Mouse (Mus musculus) neural tube, embryonic 12.5 days (tissue): ENCODE data around the gene Irf2. TPM values are rescaled to one million over a fixed set of nuclear protein-coding genes. Genes with fewer than 3 reads are reported as not detected.

ENCODE experiments used
- ATAC-seq: fragments of 200-750 bp; cut with Nextera tagmentation; 2 replicates; pipeline ENCODE4 v1.8.0; 2017; ENCODE audit warnings: low read depth, mild to moderate bottlenecking, moderate TSS enrichment, moderate library complexity; ENCODE audit not compliant: low FRiP score
- H3K27ac ChIP-seq: fragments of 300-500 bp; sonication (generic); 2 replicates; pipeline ENCODE4 v1.5.1; 2016
- H3K27me3 ChIP-seq: fragments of 300-500 bp; sonication (generic); replicated peaks from 2 replicates; pipeline ENCODE4 v1.6.1; 2016; ENCODE audit warnings: mild to moderate bottlenecking
- H3K36me3 ChIP-seq: fragments of 300-500 bp; sonication (generic); 2 replicates; pipeline ENCODE4 v1.6.1; 2016; ENCODE audit warnings: mild to moderate bottlenecking
- H3K4me1 ChIP-seq: fragments of 300-500 bp; sonication (generic); 2 replicates; pipeline ENCODE4 v1.6.1; 2016
- H3K4me2 ChIP-seq: fragments of 300-500 bp; sonication (generic); replicated peaks from 2 replicates; pipeline ENCODE4 v1.6.1; 2016; ENCODE audit warnings: mild to moderate bottlenecking
- H3K4me3 ChIP-seq: fragments of 300-500 bp; sonication (generic); 2 replicates; pipeline ENCODE4 v1.5.1; 2016
- H3K9ac ChIP-seq: fragments of 300-500 bp; sonication (generic); 2 replicates; pipeline ENCODE4 v1.6.1; 2016; ENCODE audit warnings: mild to moderate bottlenecking
- H3K9me3 ChIP-seq: fragments of 300-500 bp; sonication (generic); 2 replicates; pipeline ENCODE4 v1.6.1; 2016; ENCODE audit warnings: mild to moderate bottlenecking
- WGBS: fragments of 180-500 bp; shearing (Covaris S2); methylation state at CpG from one replicate; pipeline ENCODE4 v1.1.7; 2016; 5-methylcytosine and 5-hydroxymethylcytosine counted together
- polyA plus RNA-seq: library from polyadenylated mRNA; unstranded; fragments of >200 nt; fragmentation: Nextera tagmentation; extraction: Ambion mirVana; gene quantifications from 2 replicates; pipeline ENCODE4 v1.2.1, GENCODE M21; 2016

The Irf2 gene
- polyA plus RNA-seq, 1 experiment from 2014 or later, result 11.7 TPM

DNA sequence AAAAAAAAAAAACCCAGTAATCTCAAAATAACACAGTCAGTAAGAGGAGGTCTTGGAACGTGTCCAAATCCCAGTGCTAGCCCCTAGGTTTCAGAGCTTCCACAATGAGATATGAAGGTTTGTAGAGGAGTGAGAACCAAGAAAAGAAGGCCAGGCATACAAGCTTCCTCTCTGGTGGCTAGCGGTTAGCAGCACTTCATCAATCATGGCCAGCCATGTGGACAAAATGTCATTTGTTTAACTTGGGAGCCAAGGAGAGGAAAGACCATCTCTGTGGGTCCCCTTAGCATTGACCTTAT is 79.4 kb downstream of the Irf2 start:
- no peaks in the 10 kb centered on the region for H3K4me1 ChIP-seq
- no peaks in the 10 kb centered on the region for H3K27me3 ChIP-seq
- ATAC-seq, result no peak
- H3K27ac ChIP-seq, result no peak overlapping the region
- H3K9me3 ChIP-seq, result no peaks in the 10 kb centered on the region
- no peak overlapping the region for H3K4me3 ChIP-seq
- no peak overlapping the region for H3K9ac ChIP-seq
- 69% methylated on average over 2 of the region's 2 CpGs for WGBS
- H3K4me2 ChIP-seq, result no peak overlapping the region
- H3K36me3 ChIP-seq, result peaks cover 17% of the 10 kb centered on the region

DNA sequence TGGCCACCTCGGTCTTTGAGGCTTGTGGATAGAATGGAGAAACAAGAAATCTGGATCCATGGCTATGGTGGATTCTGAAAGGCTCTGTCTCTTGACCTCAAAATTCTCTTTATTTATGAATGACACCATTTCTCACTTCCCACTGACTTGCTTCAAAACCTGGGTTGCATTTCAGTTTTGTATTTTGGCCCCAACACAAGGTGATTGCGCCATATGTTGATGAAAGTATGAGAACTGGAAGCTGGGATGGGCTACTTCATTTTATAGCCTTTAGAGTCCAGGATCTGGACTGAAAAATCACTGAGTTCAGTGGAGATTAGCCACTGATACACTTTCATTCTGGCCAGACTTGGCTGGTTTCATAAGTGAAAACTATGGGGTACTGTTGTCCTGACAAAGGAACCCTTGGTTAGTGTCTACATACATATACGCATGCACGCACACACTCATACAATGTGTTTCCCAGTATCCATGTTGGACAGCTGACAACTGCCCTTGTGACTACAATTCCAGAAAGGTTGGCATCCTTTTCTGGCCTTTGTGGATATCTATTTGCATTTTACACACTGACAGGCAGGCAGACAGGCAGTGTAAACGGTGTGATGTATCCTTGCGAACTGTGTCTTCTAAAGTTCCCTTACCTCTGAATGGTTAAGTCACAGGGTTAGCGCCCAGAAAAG is 89.3 kb downstream of the Irf2 start:
- 95% methylated on average over 7 of the region's 7 CpGs for WGBS
- no peaks in the 10 kb centered on the region for H3K36me3 ChIP-seq
- no peak for ATAC-seq

DNA sequence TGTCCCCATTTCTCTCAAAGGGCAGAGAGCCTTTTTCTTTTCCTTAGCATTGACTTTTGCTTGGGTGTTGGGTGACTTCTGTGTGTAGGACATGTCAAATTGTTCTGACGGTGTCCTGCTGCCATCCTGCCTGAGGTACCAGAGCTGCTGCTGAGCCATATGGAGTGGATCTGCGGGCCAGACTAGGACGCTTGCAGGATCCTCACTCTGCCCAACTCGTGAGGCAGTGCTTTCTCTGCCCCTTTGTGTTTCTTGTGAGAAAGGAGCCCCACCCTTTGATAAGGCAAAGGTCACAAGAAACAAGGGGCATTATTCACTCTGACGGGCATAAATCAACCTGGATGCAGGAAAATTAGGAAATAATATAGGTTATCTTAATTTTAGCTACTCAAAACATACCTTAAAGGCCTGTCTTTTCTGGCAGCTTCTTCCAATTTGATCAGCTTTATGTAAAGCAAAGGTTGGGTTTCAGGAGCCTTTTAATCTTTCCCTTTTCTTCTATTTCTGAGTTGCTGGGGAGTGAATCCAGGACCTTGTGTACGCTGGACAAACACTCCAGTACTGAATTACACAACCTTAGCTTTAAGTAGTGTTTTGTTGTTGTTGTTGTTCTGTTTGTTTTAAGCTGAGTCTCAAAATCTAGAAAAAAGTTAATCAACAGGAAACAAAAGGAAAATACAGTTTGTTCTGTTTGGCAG is 90.0 kb downstream of the Irf2 start:
- no peaks in the 10 kb centered on the region for H3K36me3 ChIP-seq
- no peak overlapping the region for H3K9ac ChIP-seq
- no peak for ATAC-seq
- no peak overlapping the region for H3K4me2 ChIP-seq
- H3K27me3 ChIP-seq, result no peaks in the 10 kb centered on the region
- WGBS, result 68% methylated on average over 6 of the region's 6 CpGs
- no peaks in the 10 kb centered on the region for H3K4me1 ChIP-seq
- no peak overlapping the region for H3K4me3 ChIP-seq
- no peaks in the 10 kb centered on the region for H3K9me3 ChIP-seq
- H3K27ac ChIP-seq, result no peak overlapping the region

More for the DNA sequence above, 89.3 kb downstream of the Irf2 start:
- Histone ChIP-seq H3K4me3 (no peak overlapping the region), H3K4me1 (no peaks in the 10 kb centered on the region), H3K27me3 (no peaks in the 10 kb centered on the region), H3K9ac (no peak overlapping the region), H3K9me3 (no peaks in the 10 kb centered on the region), H3K27ac (no peak overlapping the region), H3K4me2 (no peak overlapping the region)

DNA sequence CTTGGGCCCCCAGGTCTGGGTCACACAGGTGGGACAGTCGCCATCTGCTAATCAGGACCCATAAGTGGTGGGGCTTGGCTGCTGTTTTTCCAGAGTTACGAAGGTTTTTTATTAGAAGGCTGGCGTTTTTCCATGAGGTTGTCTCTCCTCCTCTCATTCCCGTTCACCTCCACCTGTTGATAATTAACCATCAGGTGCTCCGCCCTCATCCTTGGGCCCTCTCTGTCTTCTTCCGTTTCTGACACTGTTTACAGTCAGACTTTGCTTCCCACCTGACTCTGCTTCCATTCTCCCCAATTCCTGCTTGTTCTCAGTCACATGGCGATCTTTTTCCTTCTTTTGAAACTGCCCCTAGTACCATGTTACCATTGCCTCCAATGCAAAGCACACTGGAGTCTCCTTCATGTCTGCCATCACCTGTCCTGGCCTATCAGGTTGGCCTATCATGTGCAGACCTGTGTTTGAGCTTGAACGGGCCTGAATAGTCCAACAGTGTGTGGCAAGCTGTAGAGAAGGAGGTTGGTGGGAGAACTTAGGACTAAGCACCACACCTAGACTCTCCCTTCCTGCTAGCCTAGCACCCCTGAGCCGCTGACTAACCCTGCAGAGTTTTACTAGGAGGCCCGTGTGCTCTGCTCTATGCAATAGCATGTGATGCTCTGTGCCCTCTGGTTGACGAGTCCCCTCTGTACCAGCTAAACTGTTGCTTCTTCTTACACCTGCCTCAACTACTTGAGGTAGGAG is 90.8 kb downstream of the Irf2 start:
- WGBS, result 89% methylated on average over 11 of the region's 11 CpGs

DNA sequence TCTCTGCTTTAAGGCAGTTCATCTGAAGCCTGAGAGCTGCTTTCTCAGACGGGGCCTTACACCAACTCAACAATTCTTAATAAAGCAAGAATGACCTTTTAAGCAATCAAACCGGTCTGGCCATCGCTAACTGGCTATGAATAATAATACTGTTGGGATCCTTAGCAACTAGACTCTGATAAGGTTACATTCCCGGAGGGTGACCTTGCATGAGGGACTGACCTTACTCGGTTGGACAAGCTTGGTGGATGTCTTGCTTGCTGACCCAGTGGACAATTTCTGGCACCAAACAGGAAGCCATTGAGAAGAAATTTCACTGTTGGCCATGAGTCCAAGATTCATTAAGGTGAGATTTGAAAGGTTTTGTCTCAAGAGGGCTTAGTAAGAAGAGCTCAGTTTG is 92.4 kb downstream of the Irf2 start:
- H3K4me2 ChIP-seq, result no peak overlapping the region
- WGBS, result 93% methylated on average over 5 of the region's 5 CpGs
- no peak overlapping the region for H3K27ac ChIP-seq
- H3K4me3 ChIP-seq, result no peak overlapping the region
- H3K9me3 ChIP-seq, result no peaks in the 10 kb centered on the region
- no peak overlapping the region for H3K9ac ChIP-seq
- no peaks in the 10 kb centered on the region for H3K4me1 ChIP-seq
- no peaks in the 10 kb centered on the region for H3K27me3 ChIP-seq
- H3K36me3 ChIP-seq, result no peaks in the 10 kb centered on the region
- no peak for ATAC-seq

More for the DNA sequence above, 90.8 kb downstream of the Irf2 start:
- Histone ChIP-seq H3K27me3 (no peaks in the 10 kb centered on the region), H3K4me2 (no peak overlapping the region), H3K9ac (no peak overlapping the region), H3K4me1 (no peaks in the 10 kb centered on the region), H3K27ac (no peak overlapping the region), H3K9me3 (no peaks in the 10 kb centered on the region), H3K36me3 (no peaks in the 10 kb centered on the region), H3K4me3 (no peak overlapping the region)
- no peak for ATAC-seq

DNA sequence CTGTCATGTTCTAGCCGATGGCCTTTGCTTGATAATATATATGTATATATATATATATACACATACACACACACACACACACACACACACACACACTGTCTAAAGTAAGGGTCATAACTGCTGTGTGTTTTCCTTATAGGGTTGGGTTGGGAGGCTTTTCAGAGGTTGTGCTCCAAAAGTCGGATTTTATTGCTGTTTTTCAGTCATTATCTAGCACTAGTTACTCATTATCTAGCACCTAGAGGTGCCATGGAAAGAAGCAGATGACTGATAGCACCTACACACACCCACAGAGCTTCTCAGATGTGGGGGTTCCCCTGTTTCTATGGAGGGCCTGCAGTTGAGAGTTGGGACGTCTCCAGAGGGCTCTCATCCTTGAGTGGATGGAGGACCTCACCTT is 92.9 kb downstream of the Irf2 start:
- WGBS, result 85% methylated on average over 3 of the region's 3 CpGs
- Histone ChIP-seq H3K9me3 (no peaks in the 10 kb centered on the region), H3K9ac (no peak overlapping the region), H3K36me3 (no peaks in the 10 kb centered on the region), H3K27me3 (no peaks in the 10 kb centered on the region), H3K27ac (no peak overlapping the region), H3K4me1 (no peaks in the 10 kb centered on the region), H3K4me3 (no peak overlapping the region), H3K4me2 (no peak overlapping the region)
- no peak for ATAC-seq

DNA sequence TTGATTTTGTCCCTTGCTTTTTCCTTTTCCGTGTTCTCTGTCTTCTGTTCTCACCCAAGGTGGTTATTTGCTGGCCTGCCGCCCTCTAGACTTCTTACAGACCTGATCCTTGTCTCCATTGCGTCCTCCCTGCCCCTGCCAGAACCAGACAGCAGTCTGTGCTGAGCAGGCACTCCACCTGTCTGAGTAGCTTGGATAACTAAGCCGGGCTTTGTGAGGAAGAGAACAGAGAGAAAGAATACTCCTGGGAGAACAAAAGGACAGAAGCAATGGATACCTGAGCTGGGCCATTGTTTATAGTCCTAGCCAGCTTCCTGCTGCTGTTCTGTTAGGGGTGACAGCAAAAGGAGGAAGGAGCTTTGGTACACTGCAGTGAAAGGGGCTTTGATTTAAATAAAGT is 94.2 kb downstream of the Irf2 start:
- no peaks in the 10 kb centered on the region for H3K9me3 ChIP-seq
- H3K27me3 ChIP-seq, result no peaks in the 10 kb centered on the region
- WGBS, result 67% methylated on average over 4 of the region's 4 CpGs
- H3K36me3 ChIP-seq, result no peaks in the 10 kb centered on the region
- no peaks in the 10 kb centered on the region for H3K4me1 ChIP-seq
- no peak for ATAC-seq
- no peak overlapping the region for H3K4me3 ChIP-seq
- no peak overlapping the region for H3K9ac ChIP-seq
- H3K4me2 ChIP-seq, result no peak overlapping the region
- no peak overlapping the region for H3K27ac ChIP-seq

DNA sequence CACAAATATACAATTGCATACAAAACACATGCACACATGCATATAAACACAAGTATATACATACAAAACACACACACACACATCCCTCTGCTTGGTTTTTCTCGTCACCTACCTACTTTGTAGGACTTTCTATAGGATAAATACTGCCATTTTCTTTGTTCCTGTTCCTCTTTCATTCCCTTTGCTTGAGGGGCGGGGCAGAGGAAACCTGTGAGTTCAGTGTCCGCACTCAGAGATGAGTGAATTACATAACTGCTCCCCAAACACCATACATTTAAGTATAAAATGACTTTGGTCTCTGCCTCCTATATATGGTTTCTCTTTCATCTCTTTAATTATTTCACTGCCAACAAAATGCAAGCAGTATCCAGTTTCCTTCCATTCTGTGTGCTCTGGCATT is 94.9 kb downstream of the Irf2 start:
- WGBS, result 92% methylated on average over 3 of the region's 3 CpGs
- no peak for ATAC-seq

DNA sequence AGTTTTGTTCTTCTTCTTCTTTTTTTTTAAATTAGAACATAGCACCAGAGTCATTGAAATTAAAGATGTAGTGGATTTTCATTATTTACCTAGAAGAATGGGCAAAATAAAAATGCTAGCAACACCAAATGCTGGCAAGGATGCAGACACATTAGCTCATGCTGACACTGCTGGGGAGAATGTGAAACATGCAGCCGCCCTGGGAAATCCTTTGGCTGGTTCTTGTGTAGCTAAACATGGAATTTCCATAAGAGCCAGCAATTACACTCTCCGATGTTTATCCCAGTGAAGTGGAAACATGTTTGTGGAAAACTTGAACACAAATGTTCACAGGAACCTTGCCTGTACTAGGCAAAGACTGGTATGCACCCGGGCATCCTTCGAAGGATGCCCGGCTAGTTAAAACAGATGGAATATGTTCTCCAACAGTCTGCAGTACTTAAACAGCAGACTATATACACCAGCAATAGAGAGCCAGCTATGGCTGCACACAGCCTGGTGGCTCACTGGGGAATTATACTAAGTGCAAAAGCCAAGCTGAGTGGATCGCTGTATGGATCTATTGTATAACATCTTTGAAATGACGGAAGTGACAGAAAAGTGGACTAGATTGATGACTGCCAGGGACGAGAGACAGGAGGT is 96.6 kb downstream of the Irf2 start:
- Histone ChIP-seq H3K36me3 (no peaks in the 10 kb centered on the region), H3K27ac (no peak overlapping the region), H3K4me3 (no peak overlapping the region), H3K9ac (no peak overlapping the region), H3K4me1 (no peaks in the 10 kb centered on the region), H3K9me3 (no peaks in the 10 kb centered on the region), H3K27me3 (no peaks in the 10 kb centered on the region), H3K4me2 (no peak overlapping the region)
- WGBS, result 88% methylated on average over 8 of the region's 8 CpGs
- ATAC-seq, result no peak

More for the DNA sequence above, 94.9 kb downstream of the Irf2 start:
- no peak overlapping the region for H3K4me2 ChIP-seq
- no peaks in the 10 kb centered on the region for H3K4me1 ChIP-seq
- no peaks in the 10 kb centered on the region for H3K9me3 ChIP-seq
- no peak overlapping the region for H3K9ac ChIP-seq
- no peaks in the 10 kb centered on the region for H3K27me3 ChIP-seq
- H3K27ac ChIP-seq, result no peak overlapping the region
- no peaks in the 10 kb centered on the region for H3K36me3 ChIP-seq
- no peak overlapping the region for H3K4me3 ChIP-seq

DNA sequence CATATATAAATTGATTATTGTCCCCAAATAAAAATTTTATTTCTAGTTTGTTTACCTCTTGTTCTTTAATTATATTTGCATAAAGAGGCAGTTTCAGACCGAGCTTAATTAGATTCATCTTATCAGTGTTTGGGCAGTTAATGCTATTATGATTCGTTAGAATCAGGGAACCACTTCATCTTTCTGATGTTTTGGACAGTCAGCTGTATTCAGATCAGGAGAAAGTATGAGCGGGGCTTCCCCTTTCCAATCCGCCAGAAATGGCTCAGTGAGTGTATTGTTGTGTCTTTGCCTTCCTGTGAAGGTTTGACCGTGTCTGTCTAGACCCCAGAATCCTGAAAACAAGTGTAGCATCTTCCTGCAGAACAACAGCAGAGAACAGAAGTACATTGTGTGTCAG is 97.4 kb downstream of the Irf2 start:
- Histone ChIP-seq H3K27me3 (no peaks in the 10 kb centered on the region), H3K36me3 (no peaks in the 10 kb centered on the region), H3K4me3 (no peak overlapping the region), H3K9me3 (no peaks in the 10 kb centered on the region), H3K27ac (no peak overlapping the region), H3K4me2 (no peak overlapping the region), H3K9ac (no peak overlapping the region), H3K4me1 (no peaks in the 10 kb centered on the region)
- WGBS, result 85% methylated on average over 5 of the region's 5 CpGs
- ATAC-seq, result no peak

DNA sequence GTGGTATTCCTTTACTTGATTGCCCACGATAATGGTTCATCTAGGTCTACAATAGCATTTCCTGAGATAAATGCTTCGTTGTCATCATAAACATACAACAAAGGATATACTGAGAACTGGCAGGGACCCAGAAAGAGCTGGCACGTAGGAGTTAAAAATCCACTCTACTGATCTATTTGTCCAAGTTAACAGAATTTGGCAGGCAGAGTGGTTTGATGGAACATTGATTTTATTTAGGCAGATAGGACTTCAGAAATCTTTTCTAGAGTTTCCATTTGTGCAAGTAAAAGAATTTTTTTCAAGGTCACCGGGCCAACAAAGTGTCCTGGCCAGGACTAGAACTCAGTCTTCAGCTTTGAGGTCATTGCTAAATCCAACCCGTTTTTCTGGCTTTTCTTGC is 98.5 kb downstream of the Irf2 start:
- no peaks in the 10 kb centered on the region for H3K9me3 ChIP-seq
- no peaks in the 10 kb centered on the region for H3K36me3 ChIP-seq
- ATAC-seq, result no peak
- H3K9ac ChIP-seq, result no peak overlapping the region
- 82% methylated on average over 5 of the region's 5 CpGs for WGBS
- H3K4me1 ChIP-seq, result no peaks in the 10 kb centered on the region
- H3K4me2 ChIP-seq, result no peak overlapping the region
- H3K27me3 ChIP-seq, result no peaks in the 10 kb centered on the region
- no peak overlapping the region for H3K27ac ChIP-seq
- H3K4me3 ChIP-seq, result no peak overlapping the region

DNA sequence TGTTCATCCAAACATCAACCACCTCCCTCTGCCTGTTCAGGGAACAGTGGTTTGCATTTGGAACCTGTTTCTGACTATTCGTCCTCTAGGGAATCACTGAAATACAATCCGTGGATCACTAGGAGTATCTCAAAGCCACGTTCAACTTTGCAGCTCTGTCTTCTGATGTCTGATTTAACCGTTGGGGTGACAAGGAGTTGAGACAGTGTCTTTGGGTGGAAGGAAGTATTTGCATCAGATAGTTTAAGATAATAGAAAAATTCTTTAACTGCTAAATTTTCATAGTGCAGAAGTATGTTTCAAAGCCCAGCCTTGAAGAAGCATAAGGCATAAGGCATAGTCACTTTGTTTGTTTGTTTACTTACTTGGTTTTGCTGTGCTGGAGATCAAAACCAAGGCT is 100.9 kb downstream of the Irf2 start:
- no peaks in the 10 kb centered on the region for H3K27me3 ChIP-seq
- 89% methylated on average over 4 of the region's 4 CpGs for WGBS
- ATAC-seq, result no peak
- no peak overlapping the region for H3K9ac ChIP-seq
- no peaks in the 10 kb centered on the region for H3K9me3 ChIP-seq
- no peaks in the 10 kb centered on the region for H3K36me3 ChIP-seq
- no peaks in the 10 kb centered on the region for H3K4me1 ChIP-seq
- no peak overlapping the region for H3K27ac ChIP-seq
- H3K4me2 ChIP-seq, result no peak overlapping the region
- H3K4me3 ChIP-seq, result no peak overlapping the region
